Mouse (Mus musculus): ENCODE measurements at regions not wholly inside any gene's neighbourhood (a gene's known extent, or its start where the extent isn't known, plus 50 kb on each side); places are given as distances from the start of the nearest gene placed in this dataset.
"Not testable (repeated sequence)": the region's sequence is repeated elsewhere in the genome, so short reads cannot be mapped to it uniquely, and the experiment has no call there.

DNA sequence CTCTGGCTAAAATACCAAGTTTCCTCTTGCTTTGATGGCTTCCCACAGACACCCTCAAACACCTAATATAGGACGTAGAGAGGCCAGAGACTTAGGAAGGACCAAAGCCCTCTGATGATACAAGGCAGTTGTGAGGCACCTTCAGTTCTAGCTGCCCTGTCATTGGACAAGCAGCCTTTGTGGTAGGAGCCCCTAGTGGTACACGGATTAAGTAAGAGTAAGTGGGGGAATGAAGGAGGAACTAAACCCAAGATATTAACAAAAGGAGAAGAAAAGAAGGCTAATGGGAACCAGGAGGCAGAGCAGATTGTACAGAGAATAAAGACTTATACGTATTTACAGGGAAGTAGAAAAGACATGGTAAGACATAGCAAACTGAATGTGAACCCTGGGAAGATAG is 352.3 kb upstream of the Tmco5 start:
- DNase-seq: not testable (repeated sequence)

GRCm38 (mm10) chr2:116536453-116536852 is 342.0 kb upstream of the Tmco5 start:
- DNase-seq: no peak

- DNase-seq: no peak
These were observed 319.1 kb upstream of the Tmco5 start for GRCm38 (mm10) chr2:116559350-116559749.

GRCm38 (mm10) chr2:116583989-116584388 is 294.5 kb upstream of the Tmco5 start:
- DNase-seq: no peak

DNA sequence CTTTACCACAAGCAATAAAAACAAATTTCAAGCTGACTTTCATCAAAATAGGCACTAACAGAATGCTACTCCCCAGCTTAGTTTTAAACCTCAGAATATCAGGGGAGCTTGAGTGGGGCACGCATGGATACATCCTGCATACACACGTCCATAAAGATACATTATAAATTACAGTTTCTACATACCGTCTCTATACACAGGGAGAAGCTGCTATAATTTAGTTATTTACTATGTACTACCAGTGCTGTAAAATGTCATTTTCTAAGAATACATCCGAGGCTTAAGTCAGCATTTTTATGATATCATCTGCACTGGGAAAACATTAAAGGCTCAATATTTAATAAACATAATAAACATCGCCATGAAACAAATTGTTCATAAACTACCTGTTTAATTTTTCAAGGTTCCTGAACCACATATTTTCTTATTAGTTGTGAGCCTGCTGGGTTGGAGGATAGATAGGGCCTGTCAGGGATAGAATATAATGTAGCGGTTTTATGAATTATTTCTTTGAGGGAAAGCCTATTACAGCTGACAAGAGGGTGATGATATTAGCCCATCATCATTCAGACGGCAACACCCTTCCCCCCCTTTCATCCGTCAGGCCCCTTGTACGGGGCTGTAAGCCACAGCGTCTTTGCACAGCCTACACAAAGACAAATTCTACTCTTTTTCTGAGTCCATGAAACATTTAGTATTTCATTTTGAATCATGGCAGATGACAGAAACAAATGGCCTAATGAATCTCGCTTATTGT is 292.1 kb upstream of the Tmco5 start:
- no peak for DNase-seq

DNA sequence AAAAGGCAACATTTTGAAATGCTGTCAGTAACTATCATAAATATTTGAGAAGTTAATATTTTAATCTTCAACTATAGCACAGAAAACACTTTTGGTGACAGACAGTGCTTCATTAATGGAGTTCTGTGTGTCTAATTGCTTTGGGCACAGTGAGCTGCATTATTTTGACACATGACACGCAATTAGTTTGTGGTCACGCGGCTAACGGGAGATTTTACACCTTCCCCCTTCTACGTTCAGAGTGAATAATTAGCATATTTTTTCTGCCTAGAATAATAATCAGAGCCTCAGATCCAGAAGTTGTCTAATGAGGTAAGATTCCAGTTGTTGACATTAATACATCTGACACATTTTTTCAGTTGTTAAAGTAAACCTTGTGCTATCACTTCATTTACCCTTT is 272.6 kb upstream of the Tmco5 start:
- no peak for DNase-seq

DNA sequence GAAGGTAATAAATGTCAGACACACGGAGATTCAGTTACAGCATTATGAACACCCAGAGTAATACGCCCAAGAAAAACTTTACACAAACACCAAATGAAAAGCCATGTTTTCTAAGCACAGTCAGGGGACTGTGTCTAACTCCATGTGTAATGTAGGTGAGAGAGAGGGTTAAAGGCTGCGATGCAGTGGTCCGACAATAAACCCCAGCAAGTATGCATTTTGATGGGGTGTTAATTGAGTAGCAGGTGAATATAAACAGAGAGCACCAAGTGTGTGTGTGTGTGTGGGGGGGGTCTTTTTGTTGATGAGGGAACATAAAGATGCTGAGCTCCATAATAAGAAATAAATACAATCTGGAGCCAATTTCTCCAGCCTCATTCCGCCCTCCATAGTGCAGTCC is 238.6 kb upstream of the Tmco5 start:
- DNase-seq: no peak

GRCm38 (mm10) chr2:116652106-116652505 is 226.4 kb upstream of the Tmco5 start:
- no peak for DNase-seq

DNA sequence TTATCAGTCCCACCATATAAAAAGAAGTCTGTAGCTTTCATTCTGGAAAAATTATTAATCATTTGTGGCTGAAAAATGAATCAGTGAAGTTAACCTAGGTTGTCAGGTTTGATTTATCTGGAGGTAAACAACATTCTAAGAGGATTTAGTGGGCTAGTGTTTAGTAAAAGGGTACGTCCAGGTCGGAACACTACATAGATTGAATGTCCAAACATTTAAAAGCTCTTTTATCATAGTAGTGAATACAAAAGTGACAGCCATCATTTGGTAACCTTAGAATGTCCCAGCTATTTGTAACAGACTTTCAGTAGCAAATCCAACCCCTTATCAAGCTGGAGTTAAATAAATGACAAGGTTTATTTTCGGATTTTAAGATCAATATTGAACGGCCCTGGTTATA is 192.7 kb upstream of the Tmco5 start:
- no peak for DNase-seq

DNA sequence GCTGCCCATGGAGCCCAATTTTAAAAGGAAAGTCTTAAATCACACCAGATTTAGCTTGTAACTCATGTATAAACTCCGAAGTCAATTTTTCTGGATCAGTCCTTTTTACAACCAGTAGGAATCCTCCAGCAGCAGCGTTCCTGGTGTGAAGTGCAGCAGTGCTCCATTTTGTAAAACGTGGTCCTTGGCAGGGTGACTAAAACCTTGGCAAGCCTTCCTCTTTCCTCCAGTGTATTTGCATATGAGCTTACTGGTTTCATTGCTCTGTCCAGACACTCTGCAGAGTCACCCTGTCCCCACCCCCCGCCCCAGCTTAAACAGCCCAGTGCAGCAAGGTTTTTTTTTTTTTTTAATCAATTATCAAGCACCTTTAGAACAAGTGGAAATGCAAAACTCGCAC is 180.9 kb upstream of the Tmco5 start:
- DNase-seq: no peak

DNA sequence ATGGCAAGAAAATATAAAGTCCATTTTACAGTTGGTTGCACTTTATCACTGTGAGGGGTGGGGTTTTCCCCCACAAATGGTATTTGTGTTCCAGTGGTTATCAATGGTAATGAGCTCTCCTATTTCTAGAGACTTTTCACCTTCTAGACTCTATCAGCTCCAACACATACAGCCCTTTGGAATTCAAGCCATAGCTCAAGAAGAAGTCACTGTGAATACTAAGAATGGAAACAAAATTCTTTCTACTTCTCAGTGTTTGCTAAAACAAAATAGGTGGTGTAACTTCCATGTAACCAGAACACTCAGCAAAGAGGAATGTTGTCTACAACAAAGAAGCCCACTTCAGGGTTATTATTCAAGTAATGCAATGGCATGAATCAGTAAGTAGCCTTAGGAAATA is 173.8 kb upstream of the Tmco5 start:
- no peak for DNase-seq

- peak; percentile 45 for DNase-seq
These were observed 168.9 kb upstream of the Tmco5 start for GRCm38 (mm10) chr2:116709608-116710007.

DNA sequence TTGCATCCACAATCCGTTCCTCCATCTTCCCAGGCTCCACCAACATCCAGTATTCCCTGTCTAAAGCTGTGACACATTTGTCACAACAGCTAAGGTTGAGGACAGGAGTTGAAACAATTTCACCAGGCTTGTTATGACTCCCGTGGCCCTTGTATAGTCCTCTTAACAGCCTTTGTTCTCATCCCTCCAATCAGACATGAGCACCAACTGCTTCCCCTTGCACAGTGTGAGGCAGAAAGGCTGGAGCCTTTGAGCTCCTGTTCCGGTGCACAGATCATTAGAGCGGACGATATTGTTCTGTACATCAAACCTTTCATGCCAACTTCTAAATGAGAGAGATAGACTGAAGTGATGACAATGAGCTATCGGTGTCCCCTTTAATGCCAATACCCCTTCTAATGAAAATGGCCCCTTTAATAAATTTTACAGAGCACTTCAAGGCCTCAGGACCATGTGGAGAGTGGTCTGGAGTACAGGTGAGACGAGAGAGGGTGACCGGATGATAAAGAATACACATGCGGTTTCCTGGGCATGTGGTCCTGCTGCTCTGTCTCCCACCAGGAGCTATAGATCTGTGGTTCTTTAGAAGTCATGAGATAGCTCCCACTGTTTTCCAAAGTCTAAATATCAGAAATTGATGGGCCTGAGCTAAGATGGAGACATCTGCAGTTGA is 161.8 kb upstream of the Tmco5 start:
- no peak for DNase-seq

DNA sequence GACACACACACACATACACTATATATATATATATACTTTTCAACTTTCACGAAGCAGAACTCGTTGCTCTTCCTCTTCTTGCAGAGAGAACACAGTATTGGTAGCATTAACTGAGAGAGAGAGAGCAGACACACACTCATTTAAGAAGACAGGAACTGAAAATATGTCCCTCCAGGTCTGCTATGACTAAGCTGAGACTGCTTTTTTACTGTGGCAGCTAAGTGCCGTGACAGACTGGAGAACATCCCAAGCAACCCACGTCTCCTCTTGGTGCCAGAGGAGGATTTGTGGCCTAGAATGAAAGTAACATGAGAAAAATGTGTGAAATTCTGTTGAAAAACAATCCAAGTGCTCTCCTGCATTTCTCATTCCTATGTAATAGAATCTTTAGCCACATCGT is 159.9 kb upstream of the Tmco5 start:
- no peak for DNase-seq

GRCm38 (mm10) chr2:116727591-116727990 is 150.9 kb upstream of the Tmco5 start:
- DNase-seq: peak; percentile 2

GRCm38 (mm10) chr2:116735702-116736101 is 142.8 kb upstream of the Tmco5 start:
- DNase-seq: peak; percentile 80

GRCm38 (mm10) chr2:116768459-116769047 is 109.9 kb upstream of the Tmco5 start:
- no peak for DNase-seq

DNA sequence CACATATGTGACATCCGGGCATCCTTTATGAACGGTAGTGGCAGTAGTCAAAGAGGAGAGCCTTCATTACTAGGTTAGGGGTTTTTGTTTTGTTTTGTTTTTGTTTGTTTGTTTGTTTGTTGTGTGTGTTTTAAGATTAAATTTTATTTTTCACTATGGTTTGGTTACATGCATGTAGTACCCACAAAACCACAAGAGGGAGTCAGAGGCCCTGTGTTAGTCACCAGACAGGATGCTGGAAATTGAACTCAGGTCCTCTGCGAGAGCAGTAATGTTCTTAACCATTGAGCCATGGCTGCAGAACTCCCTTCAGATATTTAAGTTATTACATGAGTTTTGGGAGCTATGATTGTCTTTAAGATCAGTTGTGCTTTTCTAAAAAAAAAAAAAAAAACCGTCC is 109.3 kb upstream of the Tmco5 start:
- no peak for DNase-seq

DNA sequence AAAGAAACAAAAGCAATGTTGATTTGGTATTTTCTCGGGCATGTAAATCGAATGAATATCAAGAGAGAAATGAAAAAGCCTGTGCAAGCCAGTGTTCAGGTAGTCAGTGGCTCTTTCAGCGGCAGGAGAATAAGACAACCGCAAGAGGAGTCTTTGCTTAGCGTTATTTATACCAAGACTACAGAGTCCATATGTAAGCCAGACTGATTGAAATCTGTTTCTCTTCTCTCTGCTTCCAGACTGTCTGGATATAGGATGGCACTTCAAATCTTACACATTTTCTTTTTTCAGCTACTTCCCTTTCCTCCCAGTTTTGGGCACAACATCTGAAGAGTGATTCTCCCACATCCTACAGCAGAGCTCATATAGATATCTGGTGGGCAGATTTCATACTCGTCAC is 105.9 kb upstream of the Tmco5 start:
- no peak for DNase-seq

DNA sequence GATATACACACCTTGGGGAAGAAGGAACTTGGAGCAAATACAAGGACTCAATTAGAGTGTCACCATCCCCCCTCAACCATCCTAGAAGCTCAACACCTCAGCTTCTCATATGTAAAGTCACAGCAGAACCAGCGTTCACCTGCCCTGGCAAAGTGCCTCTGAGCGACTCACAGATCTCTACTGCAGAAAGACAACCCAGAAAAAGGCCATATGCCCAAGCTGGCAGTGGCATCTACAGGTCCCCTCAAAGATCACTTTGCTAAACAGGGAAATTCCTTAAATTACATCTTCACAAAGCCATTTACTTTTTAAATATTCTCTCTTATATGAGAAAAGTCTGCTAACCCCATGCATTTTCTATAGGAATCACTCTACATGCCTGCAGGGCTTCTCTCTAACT is 78.3 kb upstream of the Tmco5 start:
- DNase-seq: no peak

GRCm38 (mm10) chr2:116801578-116801977 is 76.9 kb upstream of the Tmco5 start:
- DNase-seq: no peak

DNA sequence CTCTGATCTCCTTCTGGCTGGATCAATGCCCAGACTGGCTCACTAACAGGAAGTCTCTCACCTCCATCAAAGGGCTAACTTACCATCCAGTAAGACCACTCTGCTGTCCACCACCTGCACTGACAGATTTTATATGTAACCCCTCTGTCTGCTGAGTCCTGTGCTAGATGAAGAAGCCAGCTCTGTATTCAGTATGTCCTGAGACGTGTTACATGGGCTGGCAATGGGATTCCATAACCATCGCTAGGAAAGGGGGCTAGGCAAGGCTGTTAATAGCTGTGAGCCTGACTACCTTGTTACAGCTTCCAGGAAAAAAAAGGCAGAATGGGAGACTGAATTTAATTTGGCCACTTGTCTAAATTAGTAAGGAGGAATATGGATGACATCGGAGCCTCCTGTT is 71.3 kb upstream of the Tmco5 start:
- no peak for DNase-seq

GRCm38 (mm10) chr2:116807636-116808035 is 70.9 kb upstream of the Tmco5 start:
- DNase-seq: no peak

GRCm38 (mm10) chr2:116808113-116808512 is 70.4 kb upstream of the Tmco5 start:
- DNase-seq: no peak
